Comparison of ENCODE assay signal across 8 mouse cellular contexts in genomic region chr3:38396760-38397614, GRCm38 (mm10).
A peak's percentile ranks its signal among the peaks of the same experiment; 100 is the strongest.
DNase-seq lines count a peak whose midpoint lies in the region; ATAC-seq lines count a peak whose summit lies in the region.

No protein-coding gene starts in this region.

- no peaks in the 10 kb centered on the region for H3K27me3 ChIP-seq in forebrain, embryonic 14.5 days (replicated peaks; ENCODE audit: control insufficient read depth, insufficient read depth, low read length)
- H3K27me3 ChIP-seq in liver, embryonic 16.5 days (ENCODE audit: control insufficient read depth, insufficient read depth, low read depth, low read length) = no peaks in the 10 kb centered on the region; the same call in 1 of the 2 replicates

- intact Hi-C loops in left cerebral cortex, postnatal 14 days (cut with DNase I) = no loop called here

- DNase-seq in frontal cortex, postnatal 25 days (ENCODE audit: low spot score in 2 of 2) = no peak
- peak; percentile 13 for DNase-seq in cerebellum, adult 11 months
- DNase-seq in forebrain, embryonic 14.5 days (ENCODE audit: low spot score) = peak; percentile 59
- DNase-seq in thymus, postnatal 14 days = no peak
- DNase-seq in left cerebral cortex, postnatal 14 days (ENCODE audit: low spot score in 2 of 2) = no peak

- WGBS in forebrain, embryonic 14.5 days = 1% methylated on average over 20 of the region's 20 CpGs
- WGBS in liver, embryonic 16.5 days (ENCODE audit: insufficient replicate concordance) = 13% methylated on average over 20 of the region's 20 CpGs

- peak overlapping the region; percentile 29; the same call in 1 of the 2 replicates for H3K9ac ChIP-seq in forebrain, embryonic 14.5 days (ENCODE audit: low read length)
- H3K9ac ChIP-seq in liver, embryonic 16.5 days (ENCODE audit: low read depth, low read length) = no peak overlapping the region

- peak overlapping the region; percentile 16 for H3K4me3 ChIP-seq in forebrain, embryonic 14.5 days (ENCODE audit: low read depth, low read length)
- H3K4me3 ChIP-seq in liver, embryonic 16.5 days (ENCODE audit: low read depth, low read length) = no peak overlapping the region

- H3K4me2 ChIP-seq in forebrain, embryonic 14.5 days (ENCODE audit: low read length) = peak overlapping the region; percentile 51
- H3K4me2 ChIP-seq in liver, embryonic 16.5 days (ENCODE audit: low read depth, low read length) = peak overlapping the region; percentile 3; the same call in 1 of the 2 replicates

- peaks cover 9% of the 10 kb centered on the region for H3K4me1 ChIP-seq in forebrain, embryonic 14.5 days (ENCODE audit: control insufficient read depth, insufficient read depth, low read length)
- H3K4me1 ChIP-seq in liver, embryonic 16.5 days (ENCODE audit: control insufficient read depth, low read depth, low read length) = no peaks in the 10 kb centered on the region

- H3K36me3 ChIP-seq in forebrain, embryonic 14.5 days (ENCODE audit: control insufficient read depth, insufficient read depth, low read length) = no peaks in the 10 kb centered on the region
- H3K36me3 ChIP-seq in liver, embryonic 16.5 days (ENCODE audit: control insufficient read depth, insufficient read depth) = no peaks in the 10 kb centered on the region

- 0 out of 2 replicates have a peak, but pooled peaks have one; percentile 52 for ATAC-seq in frontal cortex, adult (ENCODE audit: low TSS enrichment)
- ATAC-seq in forebrain, embryonic 14.5 days = peak; percentile 61
- ATAC-seq in liver, embryonic 16.5 days (ENCODE audit: low read depth) = no peak
- no peak for ATAC-seq in megakaryocyte, adult 5-6 weeks (ENCODE audit: poor library complexity, severe bottlenecking)

- H3K27ac ChIP-seq in forebrain, embryonic 14.5 days (ENCODE audit: low read depth, low read length) = no peak overlapping the region
- H3K27ac ChIP-seq in liver, embryonic 16.5 days (ENCODE audit: low read length) = no peak overlapping the region

- H3K9me3 ChIP-seq in forebrain, embryonic 14.5 days (replicated peaks; ENCODE audit: control insufficient read depth, low read length) = no peaks in the 10 kb centered on the region
- H3K9me3 ChIP-seq in liver, embryonic 16.5 days (replicated peaks; ENCODE audit: control insufficient read depth, low read length) = no peaks in the 10 kb centered on the region

Comparison
In these comparisons a context has a peak if more than half of its experiments do, and no peak if none do; other contexts are left out.
1. ATAC-seq: peak in frontal cortex, adult (single experiment) and forebrain, embryonic 14.5 days (single experiment); none in liver, embryonic 16.5 days (single experiment) and megakaryocyte, adult 5-6 weeks (single experiment).
2. DNase-seq: peak in cerebellum, adult 11 months (single experiment) and forebrain, embryonic 14.5 days (single experiment); none in frontal cortex, postnatal 25 days (0 of 2), thymus, postnatal 14 days (single experiment) and left cerebral cortex, postnatal 14 days (0 of 2).